Mouse (Mus musculus) hindbrain, embryonic 12.5 days (tissue): ENCODE results near the gene Gramd1b. TPM values are rescaled to one million over a fixed set of nuclear protein-coding genes. Genes with fewer than 3 reads are reported as not detected.

Experiments
- ATAC-seq: fragments of 200-750 bp; cut with Nextera tagmentation; 2 replicates; pipeline ENCODE4 v1.8.0; 2017; ENCODE audit warnings: moderate TSS enrichment; ENCODE audit not compliant: low FRiP score
- H3K27ac ChIP-seq: fragments of 300-500 bp; sonication (generic); 2 replicates; pipeline ENCODE4 v1.5.1; 2016; ENCODE audit warnings: mild to moderate bottlenecking
- H3K27me3 ChIP-seq: fragments of 300-500 bp; sonication (generic); 2 replicates; pipeline ENCODE4 v1.6.1; 2016; ENCODE audit warnings: mild to moderate bottlenecking
- H3K36me3 ChIP-seq: fragments of 300-500 bp; sonication (generic); 2 replicates; pipeline ENCODE4 v1.6.1; 2016; ENCODE audit warnings: mild to moderate bottlenecking
- H3K4me1 ChIP-seq: fragments of 300-500 bp; sonication (generic); 2 replicates; pipeline ENCODE4 v1.6.1; 2016
- H3K4me2 ChIP-seq: fragments of 300-500 bp; sonication (generic); replicated peaks from 2 replicates; pipeline ENCODE4 v1.6.1; 2016; ENCODE audit warnings: mild to moderate bottlenecking
- H3K4me3 ChIP-seq: fragments of 300-500 bp; sonication (generic); 2 replicates; pipeline ENCODE4 v1.5.1; 2016; ENCODE audit warnings: mild to moderate bottlenecking
- H3K9ac ChIP-seq: fragments of 300-500 bp; sonication (generic); 2 replicates; pipeline ENCODE4 v1.6.1; 2016; ENCODE audit warnings: mild to moderate bottlenecking, moderate library complexity
- H3K9me3 ChIP-seq: fragments of 300-500 bp; sonication (generic); replicated peaks from 2 replicates; pipeline ENCODE4 v1.6.1; 2016; ENCODE audit warnings: mild to moderate bottlenecking
- WGBS: fragments of 180-500 bp; shearing (Covaris S2); methylation state at CpG from one replicate; pipeline ENCODE4 v1.1.7; 2016; 5-methylcytosine and 5-hydroxymethylcytosine counted together
- polyA plus RNA-seq: library from polyadenylated mRNA; unstranded; fragments of >200 nt; fragmentation: Nextera tagmentation; extraction: Ambion mirVana; gene quantifications from 2 replicates; pipeline ENCODE4 v1.2.1, GENCODE M21; 2016

Gene Gramd1b
- polyA plus RNA-seq, 1 experiment from 2014 or later, result 4.9 TPM

DNA sequence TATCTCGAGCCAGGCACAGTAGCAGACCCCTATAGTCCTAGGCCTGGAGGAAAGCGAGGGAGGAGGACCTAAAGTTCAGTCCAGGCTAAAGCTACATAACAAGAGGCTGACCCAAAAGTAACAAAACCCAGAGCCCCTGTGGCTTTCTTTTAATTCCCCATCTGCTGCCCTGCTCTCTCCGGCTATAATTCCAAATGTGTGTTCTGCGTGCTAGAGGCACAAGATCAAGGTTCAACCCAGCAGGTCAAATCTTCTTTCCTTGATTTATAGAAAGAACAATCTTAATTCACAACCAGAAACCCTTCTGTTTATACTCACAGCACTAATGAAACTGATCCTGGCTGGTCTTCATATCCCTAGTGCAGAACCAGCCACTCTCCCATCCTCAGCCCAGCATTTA lies 118.9 kb downstream of the Gramd1b start:
- H3K27ac ChIP-seq, result no peak overlapping the region

DNA sequence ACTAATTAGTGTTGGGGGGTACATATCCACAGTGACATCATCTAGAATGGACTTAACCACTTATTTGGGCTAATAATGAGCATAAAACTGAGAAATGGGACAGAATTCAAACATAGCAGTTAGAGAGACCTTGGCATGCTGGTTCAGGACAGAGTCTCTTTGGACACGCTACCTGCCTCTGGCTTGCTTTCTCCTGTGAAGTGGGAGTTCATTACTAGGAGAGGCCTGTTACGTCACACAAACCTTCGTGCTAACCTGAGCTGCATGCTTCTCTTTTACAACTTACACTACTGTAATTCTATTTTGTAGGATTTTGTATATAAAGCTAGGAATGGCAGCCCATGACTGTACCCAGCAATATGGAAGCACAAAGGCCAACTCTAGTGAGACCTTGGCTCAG lies 120.3 kb downstream of the Gramd1b start:
- Histone ChIP-seq H3K4me3 (no peak overlapping the region), H3K36me3 (no peaks in the 10 kb centered on the region), H3K4me2 (no peak overlapping the region), H3K4me1 (peaks cover 15% of the 10 kb centered on the region), H3K9me3 (no peaks in the 10 kb centered on the region), H3K27ac (no peak overlapping the region), H3K27me3 (no peaks in the 10 kb centered on the region), H3K9ac (no peak overlapping the region)
- 94% methylated on average over 3 of the region's 3 CpGs for WGBS
- no peak for ATAC-seq

More for the DNA sequence above, 118.9 kb downstream of the Gramd1b start:
- Histone ChIP-seq H3K9me3 (no peaks in the 10 kb centered on the region), H3K4me1 (peaks cover 8% of the 10 kb centered on the region), H3K27me3 (no peaks in the 10 kb centered on the region), H3K4me2 (no peak overlapping the region), H3K9ac (no peak overlapping the region), H3K4me3 (no peak overlapping the region), H3K36me3 (no peaks in the 10 kb centered on the region)
- no peak for ATAC-seq
- WGBS, result 93% methylated on average over 4 of the region's 4 CpGs

DNA sequence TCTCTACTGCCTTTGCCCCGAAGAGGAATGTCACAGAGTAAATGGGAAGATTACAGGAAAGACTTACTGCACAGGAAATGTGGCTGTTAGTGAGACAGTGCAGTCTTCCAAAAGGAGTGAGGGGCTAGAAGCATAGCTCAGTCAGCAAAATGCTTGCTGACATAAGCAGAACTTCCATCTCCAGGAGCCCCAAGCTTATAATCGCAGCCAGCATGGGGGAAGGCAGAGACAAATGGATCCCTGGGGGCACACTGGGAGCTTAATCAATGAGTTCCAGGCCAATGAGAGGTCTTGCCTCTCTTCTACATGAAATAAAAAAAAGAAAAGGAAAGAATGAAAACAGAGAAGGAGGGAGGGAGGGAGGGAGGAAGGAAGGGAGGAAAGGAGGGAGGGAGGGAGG lies 122.1 kb downstream of the Gramd1b start:
- Histone ChIP-seq H3K36me3 (no peaks in the 10 kb centered on the region), H3K9ac (no peak overlapping the region), H3K4me1 (peaks cover 18% of the 10 kb centered on the region), H3K4me2 (no peak overlapping the region), H3K27ac (peak overlapping the region; percentile 35; the same call in 1 of the 2 replicates), H3K9me3 (no peaks in the 10 kb centered on the region), H3K4me3 (no peak overlapping the region), H3K27me3 (no peaks in the 10 kb centered on the region)
- ATAC-seq, result no peak
- WGBS, result 32% methylated on average over 2 of the region's 2 CpGs

GRCm38 (mm10) chr9:40408415-40408814 lies 122.8 kb downstream of the Gramd1b start:
- H3K27ac ChIP-seq, result no peak overlapping the region
- no peak overlapping the region for H3K4me2 ChIP-seq
- ATAC-seq, result no peak
- WGBS, result 59% methylated on average over 3 of the region's 3 CpGs
- peaks cover 18% of the 10 kb centered on the region for H3K4me1 ChIP-seq
- no peaks in the 10 kb centered on the region for H3K27me3 ChIP-seq
- no peak overlapping the region for H3K4me3 ChIP-seq
- H3K9me3 ChIP-seq, result no peaks in the 10 kb centered on the region
- H3K9ac ChIP-seq, result no peak overlapping the region
- no peaks in the 10 kb centered on the region for H3K36me3 ChIP-seq

DNA sequence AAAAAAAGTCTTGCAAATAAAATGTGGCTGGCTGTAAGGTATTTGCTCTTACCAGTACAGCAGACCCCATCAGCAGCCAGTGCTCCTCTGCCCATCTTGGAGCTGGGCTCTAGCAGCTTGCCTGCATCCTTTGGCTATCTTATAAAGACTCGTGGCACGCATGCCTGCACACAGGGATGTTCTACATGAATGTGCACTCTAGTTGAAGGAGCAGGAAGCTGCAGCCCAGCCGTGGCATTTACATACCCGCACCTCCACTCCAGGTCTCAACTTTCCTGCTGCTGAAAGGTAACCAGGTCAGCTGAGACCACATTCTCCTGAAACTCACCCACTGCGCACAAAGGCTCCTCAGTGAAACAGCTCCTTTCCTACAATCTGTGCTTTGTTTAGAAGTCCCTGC lies 123.3 kb downstream of the Gramd1b start:
- H3K4me1 ChIP-seq, result peaks cover 18% of the 10 kb centered on the region
- no peak overlapping the region for H3K4me2 ChIP-seq
- no peak overlapping the region for H3K4me3 ChIP-seq
- no peaks in the 10 kb centered on the region for H3K27me3 ChIP-seq
- H3K36me3 ChIP-seq, result no peaks in the 10 kb centered on the region
- 0 out of 2 replicates have a peak overlapping the region, but pooled peaks have one; percentile 56 for H3K27ac ChIP-seq
- H3K9me3 ChIP-seq, result no peaks in the 10 kb centered on the region
- 49% methylated on average over 5 of the region's 5 CpGs for WGBS
- H3K9ac ChIP-seq, result no peak overlapping the region
- no peak for ATAC-seq

GRCm38 (mm10) chr9:40405804-40406203 lies 125.4 kb downstream of the Gramd1b start:
- Histone ChIP-seq H3K4me1 (peaks cover 18% of the 10 kb centered on the region), H3K4me3 (no peak overlapping the region), H3K27me3 (no peaks in the 10 kb centered on the region), H3K27ac (no peak overlapping the region), H3K4me2 (no peak overlapping the region), H3K9me3 (no peaks in the 10 kb centered on the region), H3K9ac (no peak overlapping the region), H3K36me3 (no peaks in the 10 kb centered on the region)
- ATAC-seq, result no peak
- WGBS, result 53% methylated on average over 6 of the region's 6 CpGs

- Histone ChIP-seq H3K9ac (no peak overlapping the region), H3K4me3 (no peak overlapping the region), H3K36me3 (no peaks in the 10 kb centered on the region), H3K27ac (no peak overlapping the region), H3K4me1 (peaks cover 18% of the 10 kb centered on the region), H3K27me3 (no peaks in the 10 kb centered on the region), H3K9me3 (no peaks in the 10 kb centered on the region), H3K4me2 (no peak overlapping the region)
- WGBS, result 89% methylated on average over 5 of the region's 5 CpGs
- ATAC-seq, result no peak
These were observed 125.9 kb downstream of the Gramd1b start for GRCm38 (mm10) chr9:40405263-40405662.

DNA sequence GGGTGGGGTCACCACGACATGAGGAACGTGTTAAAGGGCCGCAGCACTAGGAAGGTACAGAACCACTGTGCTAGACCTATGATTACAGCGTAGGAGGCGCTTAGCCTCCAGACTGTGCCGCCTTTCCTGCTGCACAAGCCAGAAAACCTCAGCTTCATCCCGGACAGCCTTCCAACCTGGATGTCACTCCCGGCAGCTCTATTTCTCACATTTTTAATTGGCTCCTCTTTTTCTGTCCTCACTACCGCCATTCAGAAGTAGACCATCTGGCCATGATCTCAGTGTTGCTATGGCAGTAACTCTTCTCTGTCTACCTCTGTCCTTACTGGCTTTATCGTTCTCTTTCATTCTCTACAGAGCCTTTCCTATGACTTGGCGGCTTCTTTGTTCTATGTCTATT lies 126.5 kb downstream of the Gramd1b start:
- no peak for ATAC-seq

DNA sequence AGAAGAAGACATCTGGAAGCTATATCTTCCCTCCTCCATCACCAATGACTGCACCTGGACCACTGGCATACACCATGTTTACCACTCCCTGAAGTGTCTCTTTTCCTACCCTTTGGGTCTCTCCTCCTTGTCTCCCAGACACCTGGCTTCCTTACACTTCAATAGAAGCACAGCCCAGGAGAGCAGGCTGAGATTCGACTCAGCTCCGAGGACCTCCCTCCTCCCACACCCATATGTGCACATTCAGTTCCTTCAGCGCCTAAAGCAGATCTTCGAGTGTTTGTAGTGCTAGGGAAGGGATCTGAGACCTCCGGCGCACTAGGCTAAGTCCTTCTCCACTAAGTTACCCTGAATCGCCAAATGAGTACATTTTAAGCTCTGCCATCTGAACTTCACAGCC lies 127.4 kb downstream of the Gramd1b start:
- H3K9me3 ChIP-seq, result no peaks in the 10 kb centered on the region
- 84% methylated on average over 7 of the region's 7 CpGs for WGBS
- no peak for ATAC-seq
- no peak overlapping the region for H3K9ac ChIP-seq
- peaks cover 15% of the 10 kb centered on the region for H3K4me1 ChIP-seq
- H3K4me3 ChIP-seq, result no peak overlapping the region
- H3K36me3 ChIP-seq, result no peaks in the 10 kb centered on the region
- H3K4me2 ChIP-seq, result no peak overlapping the region
- no peaks in the 10 kb centered on the region for H3K27me3 ChIP-seq
- no peak overlapping the region for H3K27ac ChIP-seq

More for the DNA sequence above, 126.5 kb downstream of the Gramd1b start:
- H3K9me3 ChIP-seq, result no peaks in the 10 kb centered on the region
- 90% methylated on average over 11 of the region's 11 CpGs for WGBS
- H3K4me2 ChIP-seq, result no peak overlapping the region
- no peaks in the 10 kb centered on the region for H3K36me3 ChIP-seq
- no peak overlapping the region for H3K9ac ChIP-seq
- H3K27me3 ChIP-seq, result no peaks in the 10 kb centered on the region
- no peak overlapping the region for H3K4me3 ChIP-seq
- H3K4me1 ChIP-seq, result peaks cover 18% of the 10 kb centered on the region
- H3K27ac ChIP-seq, result no peak overlapping the region

DNA sequence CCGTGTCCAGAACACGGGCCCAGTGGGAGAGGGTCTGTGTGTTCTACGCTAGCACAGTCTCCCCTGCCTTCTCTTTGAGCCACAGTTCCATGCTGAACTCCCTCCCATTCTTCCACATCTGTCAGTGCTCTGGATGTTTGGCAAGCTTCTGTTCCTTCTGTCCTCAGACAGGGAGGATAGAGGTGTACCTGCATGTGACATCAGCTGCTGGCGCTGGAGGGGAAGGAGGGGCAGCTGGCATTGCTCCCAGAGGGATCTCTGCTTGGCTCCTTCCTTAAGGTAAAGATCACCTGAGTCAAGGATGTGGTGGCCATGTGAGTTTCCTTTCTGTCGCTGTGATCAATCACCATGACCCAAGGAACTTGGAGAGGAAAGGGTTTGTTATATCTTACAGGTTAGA lies 129.4 kb downstream of the Gramd1b start:
- no peak overlapping the region for H3K4me2 ChIP-seq
- H3K27ac ChIP-seq, result no peak overlapping the region
- WGBS, result 86% methylated on average over 5 of the region's 5 CpGs
- ATAC-seq, result no peak
- H3K4me1 ChIP-seq, result peaks cover 11% of the 10 kb centered on the region
- H3K4me3 ChIP-seq, result no peak overlapping the region
- no peaks in the 10 kb centered on the region for H3K36me3 ChIP-seq
- no peaks in the 10 kb centered on the region for H3K9me3 ChIP-seq
- no peaks in the 10 kb centered on the region for H3K27me3 ChIP-seq
- peak overlapping the region; percentile 13; the same call in 1 of the 2 replicates for H3K9ac ChIP-seq

GRCm38 (mm10) chr9:40400854-40401253 lies 130.3 kb downstream of the Gramd1b start:
- Histone ChIP-seq H3K9me3 (no peaks in the 10 kb centered on the region), H3K4me2 (no peak overlapping the region), H3K9ac (no peak overlapping the region), H3K4me3 (no peak overlapping the region), H3K27me3 (no peaks in the 10 kb centered on the region), H3K27ac (no peak overlapping the region), H3K36me3 (no peaks in the 10 kb centered on the region), H3K4me1 (peaks cover 7% of the 10 kb centered on the region)
- 85% methylated on average over 9 of the region's 9 CpGs for whole genome bisulfite sequencing
- ATAC-seq, result no peak

DNA sequence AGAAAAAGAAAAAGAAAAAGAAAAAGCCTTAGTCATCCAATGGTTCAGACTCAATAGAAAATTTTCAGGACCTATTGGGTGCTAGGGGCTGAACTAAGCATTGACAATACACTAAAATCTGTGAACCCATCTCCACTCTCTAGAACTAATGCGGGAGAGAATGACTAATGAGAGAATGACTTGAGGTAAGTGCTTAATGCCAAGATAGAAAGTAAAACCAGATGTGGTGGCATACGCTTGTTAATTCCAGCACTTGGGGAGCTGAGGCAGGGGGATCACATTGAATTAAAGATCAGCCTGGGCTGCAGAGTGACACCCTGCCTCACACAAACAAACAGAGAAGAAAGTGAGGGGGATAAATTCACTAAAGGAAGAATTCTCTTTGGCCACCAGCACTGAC lies 131.0 kb downstream of the Gramd1b start:
- 80% methylated on average over 2 of the region's 2 CpGs for WGBS
- H3K27ac ChIP-seq, result no peak overlapping the region
- ATAC-seq, result no peak
- no peaks in the 10 kb centered on the region for H3K9me3 ChIP-seq
- no peaks in the 10 kb centered on the region for H3K36me3 ChIP-seq
- 0 out of 2 replicates have a peak, but pooled peaks cover 5% of the 10 kb centered on the region for H3K4me1 ChIP-seq
- no peak overlapping the region for H3K9ac ChIP-seq
- H3K4me3 ChIP-seq, result no peak overlapping the region
- no peak overlapping the region for H3K4me2 ChIP-seq
- no peaks in the 10 kb centered on the region for H3K27me3 ChIP-seq

GRCm38 (mm10) chr9:40399359-40399932 lies 131.7 kb downstream of the Gramd1b start:
- no peaks in the 10 kb centered on the region for H3K36me3 ChIP-seq
- no peak for ATAC-seq
- no peaks in the 10 kb centered on the region for H3K9me3 ChIP-seq
- WGBS, result 86% methylated on average over 6 of the region's 6 CpGs
- no peak overlapping the region for H3K9ac ChIP-seq
- no peak overlapping the region for H3K4me3 ChIP-seq
- H3K4me2 ChIP-seq, result no peak overlapping the region
- 0 out of 2 replicates have a peak, but pooled peaks cover 5% of the 10 kb centered on the region for H3K4me1 ChIP-seq
- H3K27me3 ChIP-seq, result no peaks in the 10 kb centered on the region
- H3K27ac ChIP-seq, result no peak overlapping the region
